Mouse (Mus musculus) layer of hippocampus, adult 18-20 months (tissue): ENCODE data around the gene Bach1. TPM values are rescaled to one million over a fixed set of nuclear protein-coding genes. Genes with fewer than 3 reads are reported as not detected.

Experiments used
- DNase-seq, 2 experiments: peaks; one replicate each; pipeline ENCODE4 v3.0.0; 2022; ENCODE audit warnings: low spot score in 2 of 2
- total RNA-seq, 2 experiments: library from RNA; stranded (reverse); gene quantifications; 2 replicates each; pipeline ENCODE4 v1.2.3; 2021

Gene Bach1
- total RNA-seq, 2 experiments from 2014 or later: 11.8 to 12.2 TPM

- DNase-seq: no peak
Measured at GRCm38 (mm10) chr16:87737842-87738639, 39.3 kb downstream of the Bach1 start.

- no peak for DNase-seq
Measured at GRCm38 (mm10) chr16:87741034-87741715, 42.4 kb downstream of the Bach1 start.

GRCm38 (mm10) chr16:87743661-87744060 is 44.9 kb downstream of the Bach1 start:
- DNase-seq: no peak

GRCm38 (mm10) chr16:87744338-87744737 is 45.6 kb downstream of the Bach1 start:
- DNase-seq: no peak

- DNase-seq: no peak
Measured at GRCm38 (mm10) chr16:87745192-87745945, 46.6 kb downstream of the Bach1 start.

- DNase-seq: peak in 1 of 2 experiments; percentile 65
Measured at GRCm38 (mm10) chr16:87746728-87747127, 48.0 kb downstream of the Bach1 start.

- no peak for DNase-seq
Measured at GRCm38 (mm10) chr16:87751243-87751642, 52.5 kb downstream of the Bach1 start.

GRCm38 (mm10) chr16:87752482-87752881 is 53.7 kb downstream of the Bach1 start:
- no peak for DNase-seq

- peak in 1 of 2 experiments; percentile 58 for DNase-seq
Measured at GRCm38 (mm10) chr16:87754858-87755257, 56.1 kb downstream of the Bach1 start.

GRCm38 (mm10) chr16:87755915-87756314 is 57.2 kb downstream of the Bach1 start:
- no peak for DNase-seq

- DNase-seq: no peak
Measured at GRCm38 (mm10) chr16:87758016-87758415, 59.3 kb downstream of the Bach1 start.

GRCm38 (mm10) chr16:87764668-87765109 is 65.9 kb downstream of the Bach1 start:
- DNase-seq: no peak

- peak in 1 of 2 experiments; percentile 17 for DNase-seq
Measured at GRCm38 (mm10) chr16:87765984-87766383, 67.2 kb downstream of the Bach1 start.

GRCm38 (mm10) chr16:87770576-87770975 is 71.8 kb downstream of the Bach1 start:
- DNase-seq: no peak

GRCm38 (mm10) chr16:87771926-87772325 is 73.2 kb downstream of the Bach1 start:
- DNase-seq: no peak

- peak in 1 of 2 experiments; percentile 20 for DNase-seq
Measured at GRCm38 (mm10) chr16:87774398-87774797, 75.7 kb downstream of the Bach1 start.

- no peak for DNase-seq
Measured at GRCm38 (mm10) chr16:87777373-87777772, 78.6 kb downstream of the Bach1 start.

- no peak for DNase-seq
Measured at GRCm38 (mm10) chr16:87781637-87782036, 82.9 kb downstream of the Bach1 start.
